Mouse (Mus musculus): ENCODE data around the gene Sspn. TPM values are rescaled to one million over a fixed set of nuclear protein-coding genes. Genes with fewer than 3 reads are reported as not detected.

Gene Sspn
- total RNA-seq, 1 experiment = 0.27 TPM

- in situ Hi-C loops (cut with MboI; ENCODE audit: low sequenced_read_pairs in 2 of 2, unreplicated experiment in 2 of 2) = no loop called here
These were observed 11.0 kb downstream of the Sspn start for GRCm38 (mm10) chr6:145942263-145942966.

GRCm38 (mm10) chr6:145943414-145943813 lies 12.0 kb downstream of the Sspn start:
- Histone ChIP-seq H3K9ac (ENCODE audit: insufficient read depth, low read depth, low read length, poor library complexity, severe bottlenecking) (no peak overlapping the region), H3K36me3 (ENCODE audit: control insufficient read depth, insufficient read depth, low read length, poor library complexity, severe bottlenecking) (no peaks in the 10 kb centered on the region), H3K4me1 (ENCODE audit: control insufficient read depth in 2 of 2, insufficient read depth in 2 of 2, low read length in 2 of 2, poor library complexity in 1 of 2) (peaks cover 0 to under 1% of the 10 kb centered on the region in 2 experiments; a peak in 1 of 4 replicates), H3K27ac (ENCODE audit: insufficient read depth, low read depth, low read length, poor library complexity, severe bottlenecking) (no peak overlapping the region), H3K9me3 (ENCODE audit: control insufficient read depth, insufficient read depth, low read depth, low read length) (no peaks in the 10 kb centered on the region), H3K4me3 (ENCODE audit: insufficient read depth in 1 of 2, low read depth in 1 of 2, low read length in 2 of 2, poor library complexity in 1 of 2, severe bottlenecking in 1 of 2) (no peak overlapping the region)
- in situ Hi-C loops (cut with MboI; ENCODE audit: low sequenced_read_pairs in 2 of 2, unreplicated experiment in 2 of 2) = no loop called here
- DNase-seq (ENCODE audit: low read depth, low spot score) = no peak
- TF ChIP-seq ZNF384 (IDR thresholded peaks at IDR 0.05; ENCODE audit: low read depth, low read length) = no peak
- no peak for TF ChIP-seq CHD2 (IDR thresholded peaks at IDR 0.05; ENCODE audit: low read depth, low read length)
- TF ChIP-seq HCFC1 (IDR thresholded peaks at IDR 0.05; ENCODE audit: borderline replicate concordance, insufficient read depth, low read length) = no peak
- no peak for TF ChIP-seq ZC3H11A (IDR thresholded peaks at IDR 0.05; ENCODE audit: borderline replicate concordance, low read depth, low read length)
- no peak for TF ChIP-seq MAFK (IDR thresholded peaks at IDR 0.05; ENCODE audit: insufficient read depth, low read depth, low read length)

More at GRCm38 (mm10) chr6:145942263-145942966, 11.0 kb downstream of the Sspn start:
- no peak for TF ChIP-seq MAFK (IDR thresholded peaks at IDR 0.05; ENCODE audit: insufficient read depth, low read depth, low read length)
- TF ChIP-seq ZNF384 (IDR thresholded peaks at IDR 0.05; ENCODE audit: low read depth, low read length) = no peak
- TF ChIP-seq ZC3H11A (IDR thresholded peaks at IDR 0.05; ENCODE audit: borderline replicate concordance, low read depth, low read length) = no peak
- H3K4me1 ChIP-seq (ENCODE audit: control insufficient read depth in 2 of 2, insufficient read depth in 2 of 2, low read length in 2 of 2, poor library complexity in 1 of 2) = no peaks in the 10 kb centered on the region
- no peaks in the 10 kb centered on the region for H3K9me3 ChIP-seq (ENCODE audit: control insufficient read depth, insufficient read depth, low read depth, low read length)
- H3K4me3 ChIP-seq (ENCODE audit: insufficient read depth in 1 of 2, low read depth in 1 of 2, low read length in 2 of 2, poor library complexity in 1 of 2, severe bottlenecking in 1 of 2) = no peak overlapping the region
- no peak for DNase-seq (ENCODE audit: low read depth, low spot score)
- H3K9ac ChIP-seq (ENCODE audit: insufficient read depth, low read depth, low read length, poor library complexity, severe bottlenecking) = no peak overlapping the region
- no peaks in the 10 kb centered on the region for H3K36me3 ChIP-seq (ENCODE audit: control insufficient read depth, insufficient read depth, low read length, poor library complexity, severe bottlenecking)
- H3K27ac ChIP-seq (ENCODE audit: insufficient read depth, low read depth, low read length, poor library complexity, severe bottlenecking) = no peak overlapping the region

DNA sequence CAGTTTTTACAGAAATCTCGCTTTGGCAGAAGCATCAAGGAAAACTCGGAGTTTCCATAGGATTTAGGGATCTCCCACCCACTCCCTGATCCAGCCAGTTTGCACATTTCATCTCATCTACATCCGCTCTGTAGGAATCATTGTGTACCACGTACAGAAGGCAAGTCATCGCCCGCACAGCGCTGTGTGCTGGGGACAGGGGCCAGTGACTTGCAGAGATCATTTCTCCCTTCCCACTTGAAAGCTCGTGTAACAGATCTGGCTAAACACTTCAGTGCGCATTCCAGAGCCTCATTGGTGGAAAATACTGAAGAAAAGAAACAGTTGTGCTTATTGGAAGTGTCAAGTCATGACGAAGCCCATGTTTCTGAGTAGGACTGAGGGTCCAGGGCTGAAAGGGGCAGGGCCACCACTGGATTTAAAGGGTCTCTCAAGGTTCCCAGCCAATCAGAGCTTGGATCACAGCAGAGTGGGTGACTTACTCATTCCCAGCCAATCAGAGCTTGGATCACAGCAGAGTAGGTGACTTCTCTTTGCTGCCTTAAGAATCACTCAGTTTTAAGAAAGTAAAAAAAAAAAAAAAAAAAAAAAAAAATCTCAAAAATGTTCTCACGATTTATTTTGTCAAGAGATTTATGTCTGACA lies 14.4 kb downstream of the Sspn start:
- no peak overlapping the region for H3K9ac ChIP-seq (ENCODE audit: insufficient read depth, low read depth, low read length, poor library complexity, severe bottlenecking)
- peaks cover 0 to 3% of the 10 kb centered on the region in 2 experiments; a peak in 1 of 4 replicates for H3K4me1 ChIP-seq (ENCODE audit: control insufficient read depth in 2 of 2, insufficient read depth in 2 of 2, low read length in 2 of 2, poor library complexity in 1 of 2)
- no peak overlapping the region for H3K4me3 ChIP-seq (ENCODE audit: insufficient read depth in 1 of 2, low read depth in 1 of 2, low read length in 2 of 2, poor library complexity in 1 of 2, severe bottlenecking in 1 of 2)
- H3K36me3 ChIP-seq (ENCODE audit: control insufficient read depth, insufficient read depth, low read length, poor library complexity, severe bottlenecking) = no peaks in the 10 kb centered on the region
- no peaks in the 10 kb centered on the region for H3K9me3 ChIP-seq (ENCODE audit: control insufficient read depth, insufficient read depth, low read depth, low read length)
- in situ Hi-C loops (cut with MboI; ENCODE audit: low sequenced_read_pairs in 2 of 2, unreplicated experiment in 2 of 2) = no loop called here
- TF ChIP-seq HCFC1 (IDR thresholded peaks at IDR 0.05; ENCODE audit: borderline replicate concordance, insufficient read depth, low read length) = no peak
- TF ChIP-seq ZNF384 (IDR thresholded peaks at IDR 0.05; ENCODE audit: low read depth, low read length) = no peak
- no peak for TF ChIP-seq CHD2 (IDR thresholded peaks at IDR 0.05; ENCODE audit: low read depth, low read length)
- TF ChIP-seq MAFK (IDR thresholded peaks at IDR 0.05; ENCODE audit: insufficient read depth, low read depth, low read length) = no peak
- no peak for TF ChIP-seq ZC3H11A (IDR thresholded peaks at IDR 0.05; ENCODE audit: borderline replicate concordance, low read depth, low read length)
- H3K27ac ChIP-seq (ENCODE audit: insufficient read depth, low read depth, low read length, poor library complexity, severe bottlenecking) = no peak overlapping the region
- no peak for DNase-seq (ENCODE audit: low read depth, low spot score)

DNA sequence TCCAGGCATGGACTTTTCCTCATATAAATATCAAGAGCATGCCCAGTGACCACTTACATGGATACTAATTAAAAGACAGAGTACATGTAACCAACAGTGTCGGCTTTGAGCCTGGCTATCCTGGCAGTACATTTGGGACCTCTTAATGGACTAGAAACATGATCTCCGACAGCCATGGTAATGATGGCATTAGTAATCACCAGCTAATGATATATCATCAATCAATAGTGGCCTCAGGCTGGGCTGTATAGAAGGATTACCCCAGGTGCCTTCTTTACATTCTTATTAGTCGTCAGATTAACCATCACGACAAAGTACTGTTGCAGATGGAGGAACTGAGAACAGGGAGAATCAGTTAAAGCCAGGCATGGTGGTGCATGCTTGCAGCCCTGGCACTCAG lies 17.6 kb downstream of the Sspn start:
- Histone ChIP-seq H3K9ac (ENCODE audit: insufficient read depth, low read depth, low read length, poor library complexity, severe bottlenecking) (no peak overlapping the region), H3K4me3 (ENCODE audit: insufficient read depth in 1 of 2, low read depth in 1 of 2, low read length in 2 of 2, poor library complexity in 1 of 2, severe bottlenecking in 1 of 2) (no peak overlapping the region), H3K36me3 (ENCODE audit: control insufficient read depth, insufficient read depth, low read length, poor library complexity, severe bottlenecking) (no peaks in the 10 kb centered on the region), H3K27ac (ENCODE audit: insufficient read depth, low read depth, low read length, poor library complexity, severe bottlenecking) (no peak overlapping the region), H3K9me3 (ENCODE audit: control insufficient read depth, insufficient read depth, low read depth, low read length) (no peaks in the 10 kb centered on the region), H3K4me1 (ENCODE audit: control insufficient read depth in 2 of 2, insufficient read depth in 2 of 2, low read length in 2 of 2, poor library complexity in 1 of 2) (peaks cover 0 to 3% of the 10 kb centered on the region in 2 experiments; a peak in 1 of 4 replicates)
- in situ Hi-C loops (cut with MboI; ENCODE audit: low sequenced_read_pairs in 2 of 2, unreplicated experiment in 2 of 2) = no loop called here
- no peak for DNase-seq (ENCODE audit: low read depth, low spot score)
- TF ChIP-seq ZC3H11A (IDR thresholded peaks at IDR 0.05; ENCODE audit: borderline replicate concordance, low read depth, low read length) = no peak
- no peak for TF ChIP-seq MAFK (IDR thresholded peaks at IDR 0.05; ENCODE audit: insufficient read depth, low read depth, low read length)
- TF ChIP-seq ZNF384 (IDR thresholded peaks at IDR 0.05; ENCODE audit: low read depth, low read length) = no peak
- no peak for TF ChIP-seq CHD2 (IDR thresholded peaks at IDR 0.05; ENCODE audit: low read depth, low read length)
- TF ChIP-seq HCFC1 (IDR thresholded peaks at IDR 0.05; ENCODE audit: borderline replicate concordance, insufficient read depth, low read length) = no peak
